Mouse (Mus musculus): ENCODE data around the gene Ube2v1. TPM values are rescaled to one million over a fixed set of nuclear protein-coding genes. Genes with fewer than 3 reads are reported as not detected.
"Not testable (repeated sequence)": the region's sequence is repeated elsewhere in the genome, so short reads cannot be mapped to it uniquely, and the experiment has no call there.

The Ube2v1 gene
- total RNA-seq, 2 experiments from 2014 or later: 51.7 to 116 TPM

DNA sequence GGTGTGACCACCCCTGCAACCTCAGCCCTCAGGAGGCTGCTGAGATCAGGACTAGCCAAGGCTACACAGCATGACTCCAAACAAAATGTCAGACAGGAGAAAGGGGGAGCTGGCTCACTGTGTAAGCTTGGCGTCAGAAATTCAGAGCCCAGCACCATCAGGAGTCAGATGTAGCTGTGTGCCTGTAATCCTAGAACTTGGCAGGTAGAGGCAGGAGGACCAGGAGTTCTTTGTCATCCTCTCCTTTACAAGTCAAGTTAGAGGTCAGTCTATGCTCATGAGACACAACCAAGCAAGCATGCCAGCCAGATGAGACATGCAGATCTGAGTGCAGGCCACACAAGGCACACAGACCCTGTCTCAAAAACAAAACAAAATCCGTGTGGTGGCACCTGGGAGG, 6.2 kb downstream of the Ube2v1 start:
- no peak for ATAC-seq (replicated peaks; ENCODE audit: poor library complexity)

DNA sequence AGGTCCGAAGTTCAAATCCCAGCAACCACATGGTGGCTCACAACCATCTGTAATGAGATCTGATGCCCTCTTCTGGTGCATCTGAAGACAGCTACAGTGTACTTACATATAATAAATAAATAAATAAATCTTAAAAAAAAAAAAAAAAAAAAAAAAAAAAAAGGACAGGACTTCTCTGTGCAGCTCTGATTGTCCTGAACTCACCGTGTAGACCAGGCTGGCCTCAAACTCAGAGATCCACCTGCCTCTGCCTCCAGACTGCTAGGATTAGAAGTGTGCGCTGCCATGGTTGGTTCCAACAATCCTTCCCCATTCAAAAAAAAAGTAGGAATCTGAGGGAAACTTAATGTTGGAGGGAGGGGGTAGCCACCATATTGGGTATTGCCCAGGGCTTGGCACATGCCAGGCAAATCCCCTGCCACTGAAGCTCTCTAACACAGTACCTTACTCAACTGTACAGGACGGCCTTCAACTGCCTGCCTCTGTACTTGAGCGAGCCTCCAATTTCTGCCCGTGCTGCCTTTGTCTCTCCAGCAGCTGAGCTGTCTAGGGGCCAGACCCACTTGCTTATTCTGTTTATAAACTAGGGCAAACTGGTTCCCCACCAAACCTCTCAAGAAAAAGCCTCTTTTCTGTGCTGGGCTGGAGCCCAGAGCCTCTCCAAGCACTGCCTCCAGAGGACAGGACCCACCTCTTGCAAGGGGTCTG, 7.4 kb downstream of the Ube2v1 start:
- no peak for ATAC-seq (replicated peaks; ENCODE audit: poor library complexity)

DNA sequence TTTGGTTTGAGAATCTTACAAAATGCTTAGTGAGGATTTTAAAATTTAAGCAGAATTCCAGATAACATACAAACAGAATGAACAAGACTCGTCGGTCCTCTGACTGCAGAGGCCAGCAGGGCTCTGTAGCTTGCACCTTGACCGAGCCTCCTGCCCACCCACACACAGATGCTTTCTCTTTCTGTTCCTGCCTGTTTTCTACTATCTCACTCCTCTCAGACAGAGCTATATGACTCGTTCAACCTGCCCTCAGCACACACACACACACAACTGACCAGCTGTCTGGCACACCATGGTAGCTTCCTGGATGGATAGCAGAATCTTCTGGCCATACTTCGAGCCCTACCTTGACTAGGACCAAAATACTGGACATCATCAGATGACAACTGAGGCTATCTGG, 8.9 kb downstream of the Ube2v1 start:
- ATAC-seq (replicated peaks; ENCODE audit: poor library complexity): no peak

DNA sequence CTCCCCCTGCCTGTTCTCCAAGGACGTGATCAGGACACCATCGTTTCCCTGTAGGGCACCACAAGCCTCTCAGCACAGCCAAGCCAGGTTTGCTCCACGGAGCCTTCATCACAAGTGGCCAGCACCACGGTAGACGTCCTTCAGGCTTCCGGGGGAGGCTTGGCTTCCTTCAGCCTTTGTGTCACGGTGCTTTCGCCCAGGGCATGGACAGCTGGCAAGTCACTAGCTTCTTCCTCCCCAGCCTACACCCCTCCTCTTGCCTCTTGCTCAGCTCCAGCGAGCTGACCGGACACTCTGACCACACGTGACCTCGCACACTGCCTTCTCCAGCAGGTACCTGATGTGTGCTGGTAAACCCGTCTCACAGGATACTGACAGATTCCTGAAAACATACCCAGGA, 9.5 kb downstream of the Ube2v1 start:
- no peak for ATAC-seq (replicated peaks; ENCODE audit: poor library complexity)

DNA sequence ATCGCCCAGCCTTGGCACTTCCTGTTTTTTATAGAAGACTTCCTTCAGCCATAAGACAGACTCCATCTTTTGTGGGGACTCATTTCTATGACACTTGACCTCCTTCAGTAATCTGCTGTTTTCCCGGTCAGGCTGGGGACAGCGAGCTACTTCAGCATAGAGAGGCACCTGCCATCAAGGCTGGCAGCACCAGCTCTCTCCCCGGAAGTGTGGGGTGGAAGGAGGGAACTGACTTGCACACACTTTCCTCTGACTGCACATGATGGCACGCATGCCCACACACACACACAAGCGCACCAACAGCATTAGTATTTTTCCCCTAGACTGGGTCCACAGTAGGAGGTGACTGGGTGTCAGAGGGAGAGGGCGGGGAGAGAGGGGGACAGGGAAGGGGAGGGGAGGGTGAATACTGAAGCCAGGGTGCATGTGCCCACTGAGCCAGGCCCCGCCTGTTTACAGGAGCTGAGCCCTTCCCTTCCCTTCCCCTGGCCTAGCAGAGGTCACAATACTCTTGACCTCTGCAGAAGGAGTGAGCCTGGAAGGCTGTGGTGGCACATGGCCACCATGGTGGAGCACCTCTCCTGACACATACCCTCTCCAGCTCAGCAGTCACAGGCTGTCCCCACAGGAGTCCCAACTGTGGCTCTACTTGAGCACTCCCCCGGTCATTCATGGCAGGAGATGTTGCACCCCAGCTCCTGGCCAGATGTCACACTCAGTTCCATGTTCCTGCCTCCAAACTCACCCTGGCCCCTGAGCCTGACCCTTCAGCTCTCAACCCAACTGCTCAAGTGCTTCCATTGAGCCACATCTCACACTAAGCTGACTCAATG, 10.4 kb downstream of the Ube2v1 start:
- ATAC-seq (replicated peaks; ENCODE audit: poor library complexity): no peak

DNA sequence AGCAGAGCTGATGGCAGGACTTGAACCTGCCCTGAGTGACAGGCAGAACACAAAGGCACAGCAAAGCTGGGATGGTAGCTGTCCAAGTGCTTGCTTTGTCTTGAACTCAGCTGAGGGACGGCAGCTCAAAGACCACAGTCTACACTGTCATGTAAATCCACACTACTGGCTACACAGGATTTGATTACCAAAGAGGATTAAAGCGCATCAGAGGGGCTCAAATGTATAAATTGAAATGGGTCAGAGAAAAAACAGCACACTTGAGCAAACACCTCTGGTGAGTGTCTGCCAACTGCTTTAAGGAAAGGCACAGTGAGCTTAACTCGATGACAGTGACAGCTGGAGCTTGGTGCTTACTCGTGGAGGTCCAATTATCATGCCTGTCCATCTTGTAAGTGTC, 14.4 kb downstream of the Ube2v1 start:
- ATAC-seq (replicated peaks; ENCODE audit: poor library complexity): no peak

DNA sequence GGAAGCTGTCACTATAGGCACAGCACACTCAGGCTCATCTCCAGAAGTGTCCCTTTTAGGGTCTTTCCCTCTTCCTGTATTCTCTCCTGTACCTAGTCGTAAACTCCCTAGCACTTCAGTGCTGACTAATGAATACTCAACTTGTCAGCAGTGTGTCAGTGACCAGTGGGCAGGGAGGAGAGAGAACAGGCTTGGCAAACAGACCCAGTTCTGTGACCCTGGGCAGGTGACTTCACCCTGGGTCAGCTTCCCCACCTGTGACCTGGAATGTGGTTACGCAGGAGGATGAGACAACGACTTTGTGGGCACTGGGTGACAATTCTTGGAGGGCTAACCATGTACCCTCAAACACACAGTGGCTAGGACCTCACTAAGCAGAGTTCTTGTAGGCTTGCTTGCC, 14.9 kb downstream of the Ube2v1 start:
- no peak for ATAC-seq (replicated peaks; ENCODE audit: poor library complexity)

DNA sequence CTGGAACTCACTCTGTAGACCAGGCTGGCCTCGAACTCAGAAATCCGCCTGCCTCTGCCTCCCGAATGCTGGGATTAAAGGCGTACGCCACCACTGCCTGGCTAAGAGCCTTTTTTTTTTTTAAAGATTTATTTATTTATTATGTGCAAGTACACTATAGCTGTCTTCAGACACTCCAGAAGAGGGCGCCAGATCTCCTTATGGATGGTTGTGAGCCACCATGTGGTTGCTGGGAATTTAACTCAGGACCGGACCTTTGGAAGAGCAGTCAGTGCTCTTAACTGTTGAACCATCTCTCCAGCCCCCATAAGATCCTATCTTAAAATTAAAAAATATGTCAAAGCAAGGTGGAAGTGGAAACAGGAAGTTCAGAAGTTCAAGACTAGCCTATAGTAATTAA, 18.6 kb downstream of the Ube2v1 start:
- not testable (repeated sequence) for ATAC-seq (replicated peaks; ENCODE audit: poor library complexity)

DNA sequence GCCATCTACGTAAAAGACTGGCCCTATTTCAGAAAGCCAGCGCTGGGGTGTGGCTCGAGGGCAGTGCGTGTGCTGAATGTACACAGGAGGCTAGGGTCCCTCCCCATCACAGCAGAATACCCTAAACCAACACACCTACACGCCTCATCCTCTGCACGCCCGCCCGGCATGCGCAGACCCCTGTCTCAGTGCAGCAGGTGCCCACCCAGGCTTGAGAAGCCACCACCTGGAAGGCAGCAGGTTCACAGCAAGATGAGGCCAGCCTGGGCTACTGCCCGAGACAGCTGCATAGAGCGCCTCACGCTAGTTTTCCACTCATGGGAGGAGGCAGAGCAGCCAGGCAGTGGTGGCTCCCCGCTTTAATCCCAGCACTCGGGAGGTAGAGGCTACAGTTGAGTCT, 19.8 kb downstream of the Ube2v1 start:
- no peak for ATAC-seq (replicated peaks; ENCODE audit: poor library complexity)

DNA sequence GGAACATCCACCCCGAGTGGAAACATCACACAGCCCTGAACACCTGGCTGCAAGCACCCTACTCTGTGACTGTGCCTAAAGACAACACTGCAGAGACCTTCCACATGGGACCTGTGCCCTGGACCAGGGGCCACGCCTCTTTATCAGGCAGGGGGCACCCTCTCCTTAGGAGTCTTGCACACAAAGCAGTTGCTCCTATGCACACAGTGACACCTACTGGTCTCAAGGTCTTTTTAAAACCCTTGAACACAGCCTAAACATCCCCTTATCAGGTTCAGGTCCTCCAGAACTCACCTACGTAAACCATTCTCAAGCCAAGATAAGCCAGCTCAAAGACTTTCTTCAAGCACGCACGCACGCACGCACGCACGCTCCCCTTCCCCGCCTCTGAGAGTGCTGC, 20.6 kb downstream of the Ube2v1 start:
- ATAC-seq (replicated peaks; ENCODE audit: poor library complexity): peak; percentile 81

DNA sequence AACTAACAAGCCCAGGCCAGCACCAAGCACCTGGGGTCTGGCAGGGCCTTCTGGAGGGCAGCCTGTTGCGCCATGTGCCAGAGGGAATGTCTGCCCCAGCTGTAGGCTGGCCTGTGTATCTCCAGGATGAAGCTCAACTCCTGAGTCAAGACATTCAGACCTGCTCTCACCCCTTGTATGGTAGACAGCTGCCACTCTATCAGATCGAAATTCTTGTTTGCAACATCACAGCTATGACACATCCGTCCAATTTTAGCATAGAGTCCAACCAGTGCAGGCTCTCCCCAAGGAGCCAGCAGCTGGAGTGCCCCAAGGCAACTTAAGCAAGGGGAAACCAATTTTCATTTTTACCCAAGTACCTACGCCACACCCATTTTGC, 25.2 kb downstream of the Ube2v1 start:
- no peak for ATAC-seq (replicated peaks; ENCODE audit: poor library complexity)

DNA sequence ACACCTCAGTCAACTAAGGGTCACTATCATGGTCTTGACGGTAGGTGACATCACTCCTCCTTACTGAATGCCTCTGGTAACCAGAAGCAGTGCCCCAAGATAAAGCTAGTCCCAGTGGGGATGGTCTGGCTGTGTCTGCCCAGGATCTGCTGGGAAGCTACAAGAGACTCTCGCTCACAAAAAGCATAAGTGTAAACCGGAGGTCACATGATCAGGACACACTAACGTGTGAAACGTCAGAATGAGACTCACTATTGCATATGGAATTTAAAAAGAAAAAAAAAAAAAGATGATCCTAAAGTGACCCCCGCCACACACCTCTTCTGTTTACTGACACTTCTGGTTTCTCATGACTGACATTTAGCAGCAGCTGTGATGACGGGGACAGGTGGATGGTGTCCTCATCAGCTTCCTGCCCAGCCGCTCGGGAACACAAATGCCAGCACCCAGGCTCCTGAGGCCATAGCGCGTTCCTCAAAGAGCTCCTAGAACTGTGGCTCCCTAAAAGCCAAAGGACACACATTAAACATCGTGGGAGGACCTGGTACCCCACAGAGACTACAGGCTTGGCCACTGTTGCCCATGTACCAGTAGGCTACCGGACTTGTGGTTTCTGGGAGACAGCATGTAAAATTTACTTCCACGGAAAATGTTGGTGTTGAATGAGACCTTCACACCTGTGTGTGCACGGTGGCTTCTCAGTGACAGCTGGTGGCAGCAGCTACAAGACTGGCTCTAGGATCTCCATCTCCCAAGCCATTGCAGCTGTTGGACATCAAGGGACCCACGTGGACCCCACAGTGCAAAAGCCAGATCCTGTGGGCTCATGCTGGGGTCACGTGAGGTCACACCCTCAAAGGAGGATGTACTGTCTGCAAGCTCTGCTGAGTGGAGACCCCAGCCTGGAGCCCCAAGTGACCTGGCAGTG, 25.8 kb downstream of the Ube2v1 start:
- ATAC-seq (replicated peaks; ENCODE audit: poor library complexity): no peak

DNA sequence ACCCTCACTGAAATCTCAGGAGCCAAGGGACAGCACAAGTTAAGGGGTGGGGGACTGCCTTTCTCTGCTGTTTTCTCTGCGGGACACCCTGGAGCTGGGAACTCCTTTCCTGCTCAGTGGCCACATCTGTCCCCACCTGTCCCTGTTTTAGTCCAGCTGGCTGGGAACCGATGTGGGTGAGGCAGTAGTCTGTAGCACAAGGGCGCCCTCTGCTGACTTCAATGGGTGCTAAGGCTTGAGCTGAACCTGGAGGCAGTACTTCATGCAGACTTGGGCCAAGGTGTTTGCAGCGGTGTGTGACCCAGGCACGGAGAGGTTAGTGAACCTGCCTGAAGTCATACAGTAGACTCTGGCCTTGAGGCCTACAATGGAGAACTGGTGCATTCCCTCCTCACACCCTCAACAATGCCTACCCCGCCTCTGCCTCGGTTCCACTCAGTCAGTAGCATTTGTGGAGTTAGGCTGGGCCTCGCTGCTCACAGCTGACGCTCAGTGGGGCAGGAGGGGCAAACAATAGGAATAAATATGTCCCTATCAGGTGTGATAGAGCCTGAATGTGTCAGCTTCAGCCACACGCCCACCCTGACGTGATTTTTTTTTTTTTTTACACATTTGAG, 26.6 kb downstream of the Ube2v1 start:
- peak; percentile 96 for ATAC-seq (replicated peaks; ENCODE audit: poor library complexity)

DNA sequence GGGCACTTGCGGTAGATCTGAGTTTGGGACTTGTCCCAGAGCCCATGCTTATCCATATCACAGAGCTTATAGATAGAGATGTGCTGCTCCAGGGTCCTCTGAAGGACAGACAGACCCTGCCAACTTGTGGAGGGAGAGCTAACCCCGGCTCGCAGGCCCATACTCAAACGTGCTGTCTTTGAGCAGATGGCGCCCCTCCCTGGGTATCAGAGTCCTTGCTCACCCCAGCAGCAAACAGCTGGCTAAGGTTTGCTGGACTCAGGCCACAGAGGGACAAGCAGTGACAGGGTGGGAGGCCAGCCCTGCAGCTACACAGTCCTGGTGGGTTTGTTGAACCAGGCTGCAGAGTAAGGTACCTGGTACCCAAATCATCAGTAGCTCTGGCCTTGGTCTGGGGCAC, 28.9 kb downstream of the Ube2v1 start:
- no peak for ATAC-seq (replicated peaks; ENCODE audit: poor library complexity)

DNA sequence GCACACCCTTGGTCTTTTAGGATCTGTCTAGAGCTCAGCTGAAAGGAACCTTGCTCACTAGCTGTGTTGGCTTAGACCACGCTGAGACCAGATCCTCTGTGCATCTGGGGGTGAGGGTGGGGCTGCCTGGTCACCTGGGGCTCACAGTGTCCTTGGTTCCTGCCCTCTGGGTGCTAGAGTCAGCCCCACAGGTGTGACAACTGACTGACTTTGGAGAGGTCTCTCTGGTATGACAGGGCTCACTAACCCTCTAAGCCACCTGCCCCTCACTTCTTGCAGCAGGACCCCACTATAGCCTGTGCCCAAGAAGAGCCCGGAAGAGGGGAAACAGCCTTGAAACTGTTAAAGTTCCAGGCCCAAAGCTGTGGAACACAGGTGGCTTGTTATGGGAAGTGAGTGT, 29.5 kb downstream of the Ube2v1 start:
- no peak for ATAC-seq (replicated peaks; ENCODE audit: poor library complexity)

DNA sequence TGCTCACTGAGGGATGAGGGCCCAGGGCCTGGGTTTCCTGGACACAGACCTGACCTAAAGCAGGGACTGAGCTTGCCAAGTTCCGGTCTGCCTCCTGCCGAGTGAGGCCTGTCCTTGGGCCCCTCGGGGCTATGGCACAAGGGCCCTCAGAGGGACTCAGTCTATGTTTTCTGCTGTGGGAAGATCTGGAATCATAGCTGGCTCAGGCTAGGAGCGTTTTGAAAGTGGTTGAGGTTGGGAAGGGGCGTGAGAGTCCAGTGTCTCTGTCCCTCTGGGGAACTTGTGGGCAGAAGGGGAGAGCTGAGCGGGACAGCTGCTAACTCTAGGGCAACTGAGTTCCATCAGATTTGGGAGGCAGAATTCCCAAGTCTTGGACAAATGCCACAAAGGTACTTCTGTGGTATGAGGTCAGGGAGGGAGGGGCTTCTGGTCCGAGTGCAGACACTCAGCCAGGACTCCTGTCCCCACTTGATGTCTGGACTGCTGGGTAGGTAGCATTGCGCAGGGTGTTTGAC, 31.4 kb downstream of the Ube2v1 start:
- no peak for ATAC-seq (replicated peaks; ENCODE audit: poor library complexity)

DNA sequence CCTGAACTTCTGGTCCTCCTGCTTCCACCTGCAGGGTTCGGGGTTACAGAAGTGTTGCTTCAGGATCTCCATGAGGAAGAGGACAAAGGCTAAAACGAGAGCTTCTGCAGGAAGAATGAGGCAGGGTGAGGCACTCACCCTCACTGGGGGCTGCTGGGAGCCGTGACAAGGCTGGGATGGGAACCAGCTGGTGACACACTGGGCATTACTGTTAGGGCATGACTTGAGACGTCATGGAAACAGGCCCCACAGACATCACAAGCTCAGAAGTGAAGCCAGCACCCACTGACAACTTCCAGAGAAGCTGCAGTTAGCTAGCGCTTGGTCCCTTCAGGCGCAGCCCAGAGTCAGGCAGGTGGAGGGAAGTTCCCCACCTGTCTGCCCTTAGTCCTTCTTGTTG, 32.0 kb downstream of the Ube2v1 start:
- ATAC-seq (replicated peaks; ENCODE audit: poor library complexity): no peak

DNA sequence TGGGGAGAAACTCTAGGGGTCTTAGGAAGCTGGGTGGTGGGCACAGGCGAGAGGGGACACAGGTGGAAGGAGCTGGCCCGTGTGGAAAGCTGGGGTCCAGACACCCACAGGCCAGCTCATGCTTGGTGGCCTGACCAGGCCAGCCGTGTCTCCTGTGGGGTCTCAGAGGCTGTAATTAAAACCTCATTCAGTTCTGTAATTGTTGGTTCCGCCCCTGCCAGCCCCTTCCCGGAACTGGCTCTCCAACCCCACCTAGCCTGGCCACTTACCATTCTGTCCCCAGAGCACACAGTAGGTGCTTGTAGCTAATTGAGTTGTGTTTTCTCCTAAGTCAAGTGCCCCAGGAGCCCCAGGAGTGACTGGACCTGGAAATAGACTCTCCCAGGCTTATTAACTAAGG, 32.7 kb downstream of the Ube2v1 start:
- no peak for ATAC-seq (replicated peaks; ENCODE audit: poor library complexity)

DNA sequence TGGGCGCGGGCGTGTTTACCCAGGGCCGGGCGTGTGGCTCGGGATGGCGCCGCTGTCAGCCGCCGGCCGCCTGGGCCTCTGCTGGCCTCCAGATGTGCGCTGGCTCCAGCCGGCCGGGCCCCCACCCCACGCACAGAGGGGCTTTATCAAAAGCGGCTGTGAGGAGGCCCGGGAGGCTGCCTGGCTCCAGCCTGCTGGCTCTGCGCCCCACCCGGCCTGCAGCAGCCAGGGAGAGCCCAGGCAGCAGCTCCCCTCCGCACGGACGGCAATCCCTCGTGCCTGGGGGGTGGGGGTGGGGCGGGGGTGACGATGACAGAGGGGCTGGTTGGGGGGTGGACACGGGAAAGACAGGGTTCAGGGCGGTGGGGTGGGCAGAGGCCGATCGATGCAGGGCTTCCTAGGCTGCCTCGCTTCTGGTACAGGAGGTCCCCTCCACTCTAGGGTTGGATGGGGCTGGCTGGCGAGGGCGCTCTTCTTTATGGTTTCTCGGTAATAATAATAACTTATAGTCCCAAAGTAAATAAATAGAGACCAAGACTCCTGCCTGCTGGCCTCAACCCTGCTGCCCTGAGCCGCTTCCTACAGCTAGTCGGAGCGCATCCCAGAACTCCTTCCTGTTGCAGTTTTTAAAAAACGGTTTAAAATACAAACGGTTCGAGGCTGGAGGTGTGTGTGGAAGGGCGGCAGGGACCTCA, 34.3 kb downstream of the Ube2v1 start:
- no peak for ATAC-seq (replicated peaks; ENCODE audit: poor library complexity)
